In genomic region chr5:149335563-149336238, GRCm38 (mm10) we compare ENCODE assay signal across 8 mouse cellular contexts.
DNase-seq lines count a peak whose midpoint lies in the region; ATAC-seq and TF ChIP-seq lines count a peak whose summit lies in the region.

No protein-coding gene starts in this region.

- no peak overlapping the region for H3K4me2 ChIP-seq in hindbrain, postnatal 0 days (ENCODE audit: low read depth, low read length)

- no peak overlapping the region for H3K27ac ChIP-seq in hindbrain, postnatal 0 days

- no peaks in the 10 kb centered on the region for H3K36me3 ChIP-seq in hindbrain, postnatal 0 days (ENCODE audit: insufficient read depth, low read length)

- WGBS in hindbrain, postnatal 0 days: 43% methylated on average over 21 of the region's 21 CpGs

- H3K27me3 ChIP-seq in hindbrain, postnatal 0 days (ENCODE audit: insufficient read depth, low read length): no peaks in the 10 kb centered on the region

- peak; percentile 73 for ATAC-seq in hindbrain, postnatal 0 days
- peak; percentile 96 for ATAC-seq in megakaryocyte, adult 5-6 weeks (ENCODE audit: poor library complexity, severe bottlenecking)

- no peak overlapping the region for H3K9ac ChIP-seq in hindbrain, postnatal 0 days (replicated peaks; ENCODE audit: low read length)

- no peaks in the 10 kb centered on the region for H3K9me3 ChIP-seq in hindbrain, postnatal 0 days (ENCODE audit: low read length)

- DNase-seq in T-cell, adult 2 months (ENCODE audit: low spot score): peak; percentile 57
- peak; percentile 88 to 94 for DNase-seq in cerebellum, postnatal 36 days
- DNase-seq in gastrocnemius, adult 8-10 months (ENCODE audit: low spot score in 2 of 2): peak; percentile 64 to 65
- peak; percentile 90 for DNase-seq in hindbrain, postnatal 0 days (ENCODE audit: low spot score)
- peak; percentile 82 to 85 for DNase-seq in left cerebral cortex, adult 18-20 months (ENCODE audit: low spot score in 2 of 2)
- DNase-seq in right cerebral cortex, adult 18-20 months: peak; percentile 76
- DNase-seq in urinary bladder, adult 18-20 months (ENCODE audit: low spot score in 2 of 2): peak; percentile 74 to 75

- no peak overlapping the region for H3K4me3 ChIP-seq in hindbrain, postnatal 0 days (ENCODE audit: low read length)

- peak; percentile 92 for TF ChIP-seq CTCF in hindbrain, postnatal 0 days (IDR thresholded peaks at IDR 0.05; ENCODE audit: low read depth)

- H3K4me1 ChIP-seq in hindbrain, postnatal 0 days (ENCODE audit: insufficient read depth, low read length): peaks cover 3% of the 10 kb centered on the region; the same call in 1 of the 2 replicates
